Mouse (Mus musculus) brain, embryonic 18.5 days (tissue): ENCODE measurements around the gene Srsx.
"Not testable (repeated sequence)": the region's sequence is repeated elsewhere in the genome, so short reads cannot be mapped to it uniquely, and the experiment has no call there.

ENCODE experiments used
- DNase-seq: peaks from one replicate; pipeline ENCODE4 v3.0.0-alpha.2; 2012; ENCODE audit warnings: low read depth, low spot score

The Srsx gene

GRCm38 (mm10) chrX:123222381-123222780, at the start of gene Srsx:
Srsx (minus strand) TSS chrX:123222481.
- DNase-seq: not testable (repeated sequence)

- DNase-seq: not testable (repeated sequence)
These were observed 24.5 kb upstream of the Srsx start, which contains the start of gene Gm17577 for GRCm38 (mm10) chrX:123246807-123247206. Gm17577 (minus strand) TSS chrX:123246907.
